Mouse (Mus musculus) liver, adult 2 months (tissue): ENCODE measurements around the gene Caprin2.

Source experiments
- CTCF ChIP-seq: fragments of 200-500 bp; IDR thresholded peaks from 2 replicates; pipeline ENCODE4 v1.5.1; 2011; ENCODE audit warnings: low read depth, low read length, control low read depth
- POLR2A ChIP-seq: fragments of 200-500 bp; IDR thresholded peaks from 2 replicates; pipeline ENCODE4 v1.6.1; 2011; ENCODE audit warnings: low read length, control low read depth; ENCODE audit not compliant: insufficient read depth; ENCODE audit errors: extremely low read depth

- no peak for TF ChIP-seq CTCF
- TF ChIP-seq POLR2A = no peak
Observed at GRCm38 (mm10) chr6:148831728-148832121, 64.3 kb downstream of the Caprin2 start.
